Mouse (Mus musculus): ENCODE results near the gene Gas7. TPM values are rescaled to one million over a fixed set of nuclear protein-coding genes. Genes with fewer than 3 reads are reported as not detected.

Gas7 gene
- 1.3 and 5.9 TPM in 2 replicates for total RNA-seq (2017)

DNA sequence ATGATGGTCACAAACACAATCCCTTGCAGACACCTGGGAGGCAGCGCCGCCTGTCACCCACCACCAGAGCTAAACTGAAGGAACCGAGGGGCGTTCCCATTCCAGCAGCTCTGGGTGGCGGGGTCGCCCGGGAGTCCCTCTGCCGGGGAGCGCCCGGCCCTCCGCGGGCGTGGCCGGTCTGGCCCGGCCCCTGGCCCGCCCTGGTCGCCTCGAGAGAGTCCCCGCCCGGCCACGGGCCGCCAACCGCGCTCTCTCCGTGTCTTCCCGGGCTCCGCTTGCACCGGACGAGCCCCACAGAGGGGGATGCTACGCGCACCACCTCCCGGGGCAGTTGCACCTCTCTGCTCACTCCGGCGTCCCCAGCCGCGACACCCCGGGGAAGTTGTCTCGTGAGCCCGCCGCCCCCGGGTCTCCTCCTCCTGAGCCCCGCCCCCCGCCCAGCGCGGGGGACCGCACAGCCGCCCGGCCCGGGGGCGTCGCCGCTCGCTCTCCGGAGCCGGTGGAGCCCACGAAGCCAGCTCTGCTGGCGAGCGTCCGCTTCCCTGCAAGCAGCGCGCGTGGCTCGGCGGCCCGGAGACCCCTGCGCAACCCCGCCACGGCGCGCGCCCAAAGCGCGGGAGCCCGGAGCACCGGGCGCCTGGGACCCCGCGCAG lies at the start of gene Gas7:
TSS of gene Gas7 (plus strand) at position 564 of the 653 bp plus-strand sequence.
- no peak; a peak in 1 of 4 replicates for ATAC-seq (replicated peaks in 1 of 2; ENCODE audit: insufficient read depth in 1 of 2, low FRiP score in 2 of 2, low TSS enrichment in 1 of 2, low read depth in 1 of 2, poor library complexity in 2 of 2, severe bottlenecking in 2 of 2)

DNA sequence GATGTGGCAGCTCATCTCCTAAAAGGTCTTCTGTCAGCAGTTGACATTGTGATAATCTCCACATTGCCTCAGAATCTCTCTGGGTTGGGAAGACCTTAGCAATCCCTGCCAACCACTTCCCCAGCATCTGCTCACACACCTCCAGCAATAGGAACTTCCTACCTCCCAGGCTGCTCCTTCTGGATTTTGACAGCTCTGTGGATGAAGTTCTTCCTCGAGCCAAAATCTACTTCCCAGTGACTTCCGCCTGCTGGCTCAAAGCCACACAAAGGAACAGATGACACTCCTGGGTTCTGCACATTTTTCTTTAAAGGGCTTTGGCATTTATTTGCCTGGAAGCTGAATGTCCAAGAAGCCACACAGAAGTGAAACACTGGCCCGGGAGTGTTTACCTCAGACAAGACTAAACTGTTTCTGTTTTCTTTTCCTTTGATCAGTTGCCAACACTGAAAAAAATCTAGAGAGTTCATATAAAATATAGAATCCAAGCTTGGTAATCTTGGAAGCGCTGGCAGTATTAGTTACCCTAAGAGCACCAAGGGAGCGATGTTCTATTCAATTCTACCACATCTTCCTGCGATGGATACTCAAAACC lies 40.8 kb upstream of the Gas7 start:
- no peak for ATAC-seq (replicated peaks in 1 of 2; ENCODE audit: insufficient read depth in 1 of 2, low FRiP score in 2 of 2, low TSS enrichment in 1 of 2, low read depth in 1 of 2, poor library complexity in 2 of 2, severe bottlenecking in 2 of 2)

DNA sequence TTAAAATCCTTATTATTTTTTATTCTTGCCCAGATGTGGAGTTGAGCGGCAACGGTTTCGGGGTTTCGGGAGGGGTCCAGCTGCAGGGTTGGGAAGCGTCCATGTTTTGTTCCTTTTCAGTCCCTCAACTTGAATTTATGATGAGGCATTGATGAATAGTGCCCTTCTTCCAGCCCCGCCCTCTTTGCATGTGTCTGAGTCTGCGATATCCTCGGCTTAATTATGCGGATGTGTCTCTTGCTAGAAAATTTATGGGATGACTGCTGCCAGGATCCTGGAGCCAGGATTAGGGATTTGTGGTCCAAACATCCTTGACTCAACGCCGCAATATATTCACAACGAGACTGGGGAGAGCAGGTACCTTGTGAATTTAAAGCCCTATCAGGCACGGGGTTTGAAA lies 31.7 kb upstream of the Gas7 start:
- ATAC-seq (replicated peaks in 1 of 2; ENCODE audit: insufficient read depth in 1 of 2, low FRiP score in 2 of 2, low TSS enrichment in 1 of 2, low read depth in 1 of 2, poor library complexity in 2 of 2, severe bottlenecking in 2 of 2): no peak

DNA sequence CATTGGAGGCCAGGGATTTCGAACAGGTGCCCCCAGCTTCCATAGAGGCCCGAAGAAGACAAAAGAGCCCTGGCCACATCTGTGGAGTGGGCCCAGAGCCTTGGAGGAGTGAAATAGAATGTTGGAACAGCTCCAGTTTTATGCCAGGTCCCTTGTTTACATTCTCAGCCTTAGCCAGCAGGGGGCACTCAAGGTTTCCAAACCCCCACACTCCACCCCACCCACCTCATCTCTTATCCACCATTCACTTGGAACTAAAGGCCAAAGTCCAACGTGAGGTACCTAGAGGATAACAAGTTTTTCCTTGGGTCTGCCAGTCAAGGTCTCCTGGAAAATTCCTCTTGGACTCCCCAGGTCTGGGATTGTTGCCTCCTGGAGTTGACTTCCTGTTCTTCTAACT lies 27.0 kb upstream of the Gas7 start:
- ATAC-seq (replicated peaks in 1 of 2; ENCODE audit: insufficient read depth in 1 of 2, low FRiP score in 2 of 2, low TSS enrichment in 1 of 2, low read depth in 1 of 2, poor library complexity in 2 of 2, severe bottlenecking in 2 of 2): no peak

DNA sequence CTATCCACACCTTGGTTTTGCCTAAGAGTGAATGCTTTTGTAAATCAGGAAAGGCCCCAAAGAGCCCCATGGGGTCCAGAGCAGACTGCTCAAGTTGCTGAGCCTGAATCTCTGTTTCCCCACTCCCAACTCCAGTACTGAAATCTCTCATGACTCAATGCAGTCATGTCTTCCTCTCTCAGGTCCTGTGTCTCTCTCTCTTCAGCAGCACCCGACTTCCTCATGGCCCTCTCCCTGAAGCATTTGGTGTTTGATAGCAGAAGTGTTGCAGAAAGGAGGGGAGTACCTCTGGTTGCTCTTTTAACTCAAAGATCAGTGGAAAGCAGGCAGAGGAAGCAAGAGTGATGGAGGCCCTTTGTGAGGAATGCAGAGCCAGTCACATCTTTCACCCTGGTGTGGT lies 25.4 kb upstream of the Gas7 start:
- no peak for ATAC-seq (replicated peaks in 1 of 2; ENCODE audit: insufficient read depth in 1 of 2, low FRiP score in 2 of 2, low TSS enrichment in 1 of 2, low read depth in 1 of 2, poor library complexity in 2 of 2, severe bottlenecking in 2 of 2)

DNA sequence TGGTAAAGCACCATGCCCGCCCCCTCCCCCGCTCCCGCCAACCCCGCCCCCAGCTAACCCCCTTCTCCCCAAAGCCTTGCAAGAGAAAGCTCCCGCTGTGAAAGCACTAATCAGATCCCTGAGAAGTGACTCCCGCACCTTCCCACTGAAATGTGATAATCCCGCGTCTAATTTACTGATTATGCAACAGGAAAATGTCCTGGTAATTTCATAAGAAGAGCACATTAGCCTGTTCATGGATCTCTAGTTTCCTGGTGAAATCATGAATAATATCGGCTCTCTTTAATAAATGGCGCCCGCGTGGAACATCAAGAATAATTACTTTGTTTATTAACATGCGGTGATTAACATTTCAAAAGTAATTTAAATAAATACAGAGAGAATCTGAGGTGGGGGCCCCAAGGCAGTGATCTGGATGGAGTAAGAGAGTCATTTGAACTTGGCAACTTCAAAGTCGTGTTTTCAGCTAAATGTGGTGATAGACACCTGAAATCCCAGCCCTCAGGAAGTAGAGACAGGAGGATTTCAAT lies 24.1 kb upstream of the Gas7 start:
- ATAC-seq (replicated peaks in 1 of 2; ENCODE audit: insufficient read depth in 1 of 2, low FRiP score in 2 of 2, low TSS enrichment in 1 of 2, low read depth in 1 of 2, poor library complexity in 2 of 2, severe bottlenecking in 2 of 2): no peak

DNA sequence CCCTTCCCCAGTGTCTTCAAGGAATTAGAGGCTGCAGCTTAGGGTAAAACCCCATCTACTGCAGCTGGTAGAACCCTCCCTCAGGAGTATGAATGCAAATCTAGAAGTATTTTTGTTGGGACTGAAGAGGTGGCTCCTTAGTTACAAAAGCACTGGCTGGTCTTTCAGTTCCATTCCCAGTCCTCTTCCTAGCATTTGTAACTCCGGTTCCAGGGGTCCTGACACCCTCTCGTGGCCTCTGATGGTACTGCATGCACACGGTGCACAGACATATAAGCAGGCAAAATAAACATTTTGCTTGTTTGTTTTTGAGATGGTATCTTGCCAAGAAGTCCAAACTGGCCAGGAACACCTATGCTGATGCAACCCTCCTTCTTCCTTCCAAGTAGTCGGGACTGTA lies 23.4 kb upstream of the Gas7 start:
- ATAC-seq (replicated peaks in 1 of 2; ENCODE audit: insufficient read depth in 1 of 2, low FRiP score in 2 of 2, low TSS enrichment in 1 of 2, low read depth in 1 of 2, poor library complexity in 2 of 2, severe bottlenecking in 2 of 2): no peak

DNA sequence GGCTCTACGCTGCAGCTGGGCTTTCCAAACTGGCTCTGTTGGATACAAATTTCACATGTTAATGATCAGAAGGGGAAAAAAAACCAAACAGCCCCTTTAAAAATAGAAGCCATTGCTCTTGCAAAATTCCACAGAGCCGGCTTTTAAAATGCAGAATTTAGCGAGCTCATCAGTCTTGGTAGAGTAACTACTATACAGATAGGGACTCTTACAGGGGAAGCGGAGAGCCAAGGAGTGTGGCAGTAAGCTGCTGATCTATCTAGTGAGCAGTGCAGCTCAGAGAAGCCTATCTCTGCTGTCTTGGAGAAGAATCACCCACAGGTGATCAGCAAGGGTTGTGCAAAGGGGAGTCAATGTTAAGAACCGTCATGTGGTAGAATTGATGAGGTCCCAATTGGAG lies 21.5 kb upstream of the Gas7 start:
- ATAC-seq (replicated peaks in 1 of 2; ENCODE audit: insufficient read depth in 1 of 2, low FRiP score in 2 of 2, low TSS enrichment in 1 of 2, low read depth in 1 of 2, poor library complexity in 2 of 2, severe bottlenecking in 2 of 2): no peak

DNA sequence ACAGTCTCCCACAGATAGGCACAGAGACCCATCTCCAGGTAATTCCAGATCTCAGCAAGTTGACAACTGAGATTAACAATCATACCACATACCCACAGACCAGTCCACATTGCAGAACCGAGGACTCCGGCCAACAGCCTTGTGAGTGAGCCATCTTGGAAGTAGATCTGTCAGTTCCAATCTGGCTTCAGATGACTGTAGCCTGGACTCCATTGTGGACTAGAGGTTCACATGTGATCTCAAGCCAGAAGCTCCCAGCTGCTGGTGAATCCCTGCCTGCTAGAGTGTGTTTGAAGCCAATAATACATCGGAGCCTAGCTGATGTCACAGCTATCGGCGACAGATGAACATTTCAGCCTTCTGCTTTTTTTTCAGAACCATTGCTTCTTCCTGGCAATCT lies 16.5 kb upstream of the Gas7 start:
- ATAC-seq (replicated peaks in 1 of 2; ENCODE audit: insufficient read depth in 1 of 2, low FRiP score in 2 of 2, low TSS enrichment in 1 of 2, low read depth in 1 of 2, poor library complexity in 2 of 2, severe bottlenecking in 2 of 2): no peak

DNA sequence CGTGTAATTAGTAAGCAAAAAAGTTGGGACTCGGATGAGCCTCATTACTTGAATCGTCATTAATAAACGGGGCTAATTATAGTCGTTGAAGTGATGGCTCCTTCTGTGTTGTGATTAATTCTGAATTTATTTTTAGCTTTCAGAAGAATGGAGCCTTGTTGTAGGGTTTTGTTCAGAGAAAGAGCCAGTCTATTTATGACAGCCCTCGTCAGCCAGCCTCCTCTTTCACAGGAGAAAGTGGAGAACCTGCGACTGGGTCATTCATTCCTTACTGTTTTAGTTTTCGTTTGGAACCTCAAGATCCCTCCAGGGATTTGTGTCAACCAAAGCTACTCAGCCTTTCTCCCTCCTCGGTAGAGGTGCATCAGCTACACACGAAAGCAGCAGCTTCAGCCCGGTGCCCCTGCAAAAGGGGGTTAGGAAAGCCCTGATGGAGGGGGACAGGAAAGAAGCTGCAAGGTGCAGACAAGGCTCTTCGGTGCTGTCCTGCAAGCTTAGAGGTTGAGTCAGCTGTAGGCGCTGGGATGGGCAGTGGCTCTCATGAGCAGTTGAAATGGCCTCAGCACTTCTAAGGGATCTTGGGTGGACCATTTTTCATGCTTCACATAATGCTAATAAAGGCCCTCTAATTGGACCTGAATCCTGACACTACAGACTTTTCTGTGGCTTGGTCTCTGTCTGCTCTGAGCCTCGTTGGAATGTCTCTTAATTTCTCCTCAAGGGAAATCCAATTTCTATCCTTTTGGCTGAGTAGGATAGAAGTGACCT lies 10.0 kb upstream of the Gas7 start:
- no peak for ATAC-seq (replicated peaks in 1 of 2; ENCODE audit: insufficient read depth in 1 of 2, low FRiP score in 2 of 2, low TSS enrichment in 1 of 2, low read depth in 1 of 2, poor library complexity in 2 of 2, severe bottlenecking in 2 of 2)

DNA sequence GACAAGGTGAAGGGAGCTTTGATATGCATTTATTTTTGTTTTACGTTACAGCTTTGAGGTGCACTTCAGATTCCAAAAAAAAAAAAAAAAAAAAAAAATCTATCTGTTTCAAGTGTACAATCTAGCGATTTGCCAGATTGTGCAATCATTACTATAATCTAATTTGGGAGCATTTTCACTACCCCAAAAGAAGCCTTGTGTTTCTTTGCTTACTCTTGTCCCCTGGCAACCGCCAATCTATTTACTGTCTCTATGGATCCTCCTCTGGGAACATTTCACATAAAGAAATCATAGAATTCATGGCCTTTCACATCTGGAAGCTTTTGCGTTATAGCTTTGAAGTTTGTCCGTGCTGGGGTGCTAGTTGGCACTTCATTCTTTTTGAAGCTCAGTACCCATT lies 3.7 kb upstream of the Gas7 start:
- no peak for ATAC-seq (replicated peaks in 1 of 2; ENCODE audit: insufficient read depth in 1 of 2, low FRiP score in 2 of 2, low TSS enrichment in 1 of 2, low read depth in 1 of 2, poor library complexity in 2 of 2, severe bottlenecking in 2 of 2)

DNA sequence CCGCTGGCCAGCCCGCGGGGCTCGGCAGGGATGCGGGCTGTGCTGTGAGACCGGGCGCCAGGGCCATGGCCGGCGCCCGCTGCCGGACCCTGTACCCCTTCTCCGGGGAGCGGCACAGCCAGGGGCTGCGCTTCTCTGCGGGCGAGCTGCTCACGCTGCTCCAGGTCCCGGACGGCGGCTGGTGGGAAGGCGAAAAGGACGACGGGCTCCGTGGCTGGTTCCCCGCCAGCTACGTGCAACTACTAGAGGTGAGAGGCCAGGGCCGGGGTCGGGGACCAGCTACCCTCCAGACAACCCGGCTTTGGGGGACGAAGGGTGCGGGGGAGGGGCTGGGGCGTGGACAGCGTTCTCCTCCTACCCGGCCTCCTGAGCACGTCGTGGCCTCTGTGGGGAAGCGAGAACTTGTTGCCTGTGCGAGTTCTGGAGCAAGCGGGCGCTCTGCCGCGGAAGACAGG lies 317 bp downstream of the Gas7 start:
- 0 out of 4 replicates have a peak, but pooled peaks of 1 of the 2 experiments have one; percentile 12 for ATAC-seq (replicated peaks in 1 of 2; ENCODE audit: insufficient read depth in 1 of 2, low FRiP score in 2 of 2, low TSS enrichment in 1 of 2, low read depth in 1 of 2, poor library complexity in 2 of 2, severe bottlenecking in 2 of 2)

DNA sequence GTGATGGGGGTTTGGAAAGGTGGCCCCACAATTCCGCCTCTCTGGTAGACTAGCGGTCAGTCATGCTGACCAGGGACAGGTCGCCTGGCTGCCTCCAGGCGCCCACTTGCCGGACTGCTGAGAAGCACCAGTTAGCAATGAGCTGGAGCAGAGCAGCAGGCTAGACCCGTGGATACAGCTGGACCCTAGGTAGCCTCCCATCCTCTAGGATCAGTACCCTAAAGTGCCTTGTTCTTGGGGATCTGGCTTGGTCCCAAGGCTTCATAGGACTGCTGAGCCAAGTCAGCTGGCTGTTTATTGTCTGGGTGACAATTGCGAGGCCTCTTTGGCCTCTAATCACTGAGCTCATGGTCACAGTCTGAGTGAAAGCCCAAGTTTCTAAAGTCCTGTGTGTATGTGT lies 792 bp downstream of the Gas7 start:
- ATAC-seq (replicated peaks in 1 of 2; ENCODE audit: insufficient read depth in 1 of 2, low FRiP score in 2 of 2, low TSS enrichment in 1 of 2, low read depth in 1 of 2, poor library complexity in 2 of 2, severe bottlenecking in 2 of 2): no peak

DNA sequence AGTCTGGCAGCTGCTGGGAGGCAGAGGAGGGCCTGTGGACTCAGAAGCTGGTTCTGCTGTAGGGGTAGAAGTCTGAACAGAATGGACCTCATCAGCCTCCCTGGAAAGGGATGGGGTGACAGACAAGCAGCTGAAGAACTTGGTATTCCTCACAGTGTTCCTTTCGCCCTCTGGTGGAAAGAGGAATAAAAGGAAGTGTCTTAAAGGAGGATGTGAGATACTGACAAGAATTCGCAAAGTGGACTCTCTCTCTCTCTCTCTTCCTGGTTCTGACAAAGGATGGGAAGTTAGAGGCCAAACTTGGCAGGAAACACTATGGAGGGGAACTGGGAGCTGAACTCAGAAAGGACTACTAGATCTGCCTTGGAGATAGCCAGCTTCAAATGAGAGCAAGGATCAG lies 2.9 kb downstream of the Gas7 start:
- ATAC-seq (replicated peaks in 1 of 2; ENCODE audit: insufficient read depth in 1 of 2, low FRiP score in 2 of 2, low TSS enrichment in 1 of 2, low read depth in 1 of 2, poor library complexity in 2 of 2, severe bottlenecking in 2 of 2): no peak

DNA sequence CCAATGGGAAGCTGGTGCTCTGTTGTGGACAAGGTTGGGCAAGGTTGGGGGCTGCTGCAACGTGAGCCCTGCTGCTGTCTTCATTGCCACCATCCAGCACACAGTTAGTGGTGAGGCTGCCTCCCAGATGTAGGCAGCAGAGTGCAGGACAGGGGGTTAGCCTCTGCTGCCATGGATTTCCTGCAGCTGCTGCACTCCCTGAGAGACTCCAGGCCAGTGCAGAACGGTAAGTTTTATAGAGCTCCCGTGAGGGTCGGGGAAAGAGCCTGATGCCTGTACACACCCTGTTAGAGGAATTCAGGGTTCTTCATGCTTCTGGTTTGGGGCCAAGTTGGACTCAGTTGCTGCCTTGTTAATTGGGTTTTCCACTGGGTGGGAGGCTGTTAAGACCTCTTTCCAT lies 11.9 kb downstream of the Gas7 start:
- ATAC-seq (replicated peaks in 1 of 2; ENCODE audit: insufficient read depth in 1 of 2, low FRiP score in 2 of 2, low TSS enrichment in 1 of 2, low read depth in 1 of 2, poor library complexity in 2 of 2, severe bottlenecking in 2 of 2): 0 out of 4 replicates have a peak, but pooled peaks of 1 of the 2 experiments have one; percentile 17

DNA sequence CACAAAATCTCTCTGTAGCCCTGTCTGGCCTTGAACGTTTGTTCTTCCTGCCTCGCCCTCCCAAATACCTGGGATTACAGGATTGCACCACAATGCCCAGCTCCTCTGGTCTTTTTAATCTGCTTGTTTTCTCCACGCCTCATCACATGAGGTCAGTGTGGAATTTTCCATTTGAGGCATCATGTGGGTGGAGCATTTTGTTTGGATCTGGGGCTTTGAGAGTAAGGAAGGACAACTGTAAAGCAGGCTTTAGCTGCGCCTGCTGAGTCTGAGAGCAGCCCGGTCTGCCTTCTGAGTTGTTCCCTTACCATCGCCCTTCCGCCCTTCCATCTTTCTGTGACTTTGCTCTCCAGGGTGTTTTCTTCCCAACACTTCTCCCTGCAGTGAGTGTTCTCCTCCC lies 13.6 kb downstream of the Gas7 start:
- no peak for ATAC-seq (replicated peaks in 1 of 2; ENCODE audit: insufficient read depth in 1 of 2, low FRiP score in 2 of 2, low TSS enrichment in 1 of 2, low read depth in 1 of 2, poor library complexity in 2 of 2, severe bottlenecking in 2 of 2)

DNA sequence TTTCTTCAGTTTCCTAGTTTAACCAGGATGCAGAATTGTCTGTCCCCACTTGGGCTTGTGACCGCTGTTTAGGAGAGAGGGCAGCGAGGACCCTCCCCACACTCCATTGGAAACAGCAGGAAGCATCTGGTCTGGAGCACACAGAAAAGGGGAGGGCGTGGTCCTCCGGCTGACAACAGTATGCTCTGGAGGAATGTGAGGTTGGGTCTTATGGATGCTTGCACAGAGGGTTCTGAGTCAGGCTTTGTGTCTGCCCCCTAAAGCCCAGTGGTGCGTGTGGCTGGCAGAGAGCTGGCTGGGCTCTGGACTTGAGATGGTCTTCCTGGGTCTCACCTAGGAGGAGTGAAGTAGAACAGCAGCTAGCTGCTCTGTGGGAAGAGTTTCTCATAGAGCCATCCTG lies 19.4 kb downstream of the Gas7 start:
- ATAC-seq (replicated peaks in 1 of 2; ENCODE audit: insufficient read depth in 1 of 2, low FRiP score in 2 of 2, low TSS enrichment in 1 of 2, low read depth in 1 of 2, poor library complexity in 2 of 2, severe bottlenecking in 2 of 2): no peak

DNA sequence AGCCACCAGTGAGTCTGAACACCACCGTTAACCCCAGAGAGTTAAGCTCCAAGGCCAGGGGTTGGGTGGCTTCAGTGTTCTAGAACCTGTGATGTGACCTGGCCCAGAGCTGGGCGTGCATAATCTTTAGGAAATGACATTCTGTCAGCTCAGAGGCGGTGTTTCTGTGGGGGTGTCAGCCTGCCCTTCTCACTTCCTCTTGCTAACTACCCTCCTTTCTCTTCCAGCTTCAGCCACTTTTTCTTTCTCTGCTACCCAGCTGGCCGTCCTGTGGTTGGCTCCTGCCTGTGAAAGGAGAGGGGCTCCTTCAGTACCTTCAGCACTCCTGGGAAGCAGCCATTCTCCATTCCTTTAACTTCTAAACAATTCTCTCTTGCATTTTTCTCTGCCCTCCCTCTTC lies 24.3 kb downstream of the Gas7 start:
- ATAC-seq (replicated peaks in 1 of 2; ENCODE audit: insufficient read depth in 1 of 2, low FRiP score in 2 of 2, low TSS enrichment in 1 of 2, low read depth in 1 of 2, poor library complexity in 2 of 2, severe bottlenecking in 2 of 2): peak; percentile 71 to 81
